Mouse (Mus musculus) thymus, adult 2 months (tissue): ENCODE results near the gene Nop2.

Source experiments
- CTCF ChIP-seq: fragments of 200-500 bp; IDR thresholded peaks from 2 replicates; pipeline ENCODE4 v1.5.1; 2012; ENCODE audit warnings: mild to moderate bottlenecking, control low read depth, low read length, moderate library complexity, borderline replicate concordance; ENCODE audit not compliant: control insufficient read depth, poor library complexity, insufficient read depth; ENCODE audit errors: extremely low read depth
- POLR2A ChIP-seq: fragments of 200-500 bp; IDR thresholded peaks from 2 replicates; pipeline ENCODE4 v1.6.1; 2012; ENCODE audit warnings: mild to moderate bottlenecking, low read length, control low read depth, moderate library complexity; ENCODE audit not compliant: control insufficient read depth, poor library complexity, insufficient read depth; ENCODE audit errors: extremely low read depth

GRCm38 (mm10) chr6:125166861-125167650, 35.3 kb downstream of the Nop2 start:
- no peak for TF ChIP-seq CTCF
- no peak for TF ChIP-seq POLR2A
